Mouse (Mus musculus): ENCODE data around the gene Cx3cr1. TPM values are rescaled to one million over a fixed set of nuclear protein-coding genes. Genes with fewer than 3 reads are reported as not detected.
A peak's percentile ranks its signal among the peaks of the same experiment; 100 is the strongest.

Gene Cx3cr1
- polyA plus RNA-seq, 1 experiment from 2014 or later: not detected

DNA sequence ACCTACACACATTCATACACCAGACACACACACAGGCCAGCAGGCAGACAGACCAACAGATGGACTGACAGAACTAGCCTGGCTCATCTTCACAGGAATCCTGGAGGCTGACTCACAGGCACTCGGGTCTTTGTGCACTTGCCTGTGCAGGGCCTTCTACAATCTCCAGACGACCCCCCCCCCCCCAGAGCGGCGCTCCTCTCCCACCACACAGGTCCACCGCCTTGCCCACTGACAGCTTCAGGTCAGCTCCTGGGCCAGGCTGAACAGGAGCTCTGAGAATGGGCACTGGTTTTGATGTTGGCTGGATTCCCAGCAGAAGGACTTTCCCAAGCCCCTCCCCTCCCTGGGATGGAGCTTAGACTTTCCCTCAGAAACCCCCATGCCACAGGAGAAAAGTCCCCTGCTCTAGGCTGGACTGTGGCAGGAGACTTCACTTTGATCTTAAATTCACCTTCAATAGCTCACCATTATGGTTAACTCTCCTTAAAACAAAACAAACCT is 92.1 kb downstream of the Cx3cr1 start:
- ChIA-PET POLR2A (interaction anchor here (1.1 kb wide), 1 partner anchor 24 kb away, joined by 3 read pairs; no protein-coding TSS in a partner anchor), CTCF (interaction anchor here (0.8 kb wide), 1 partner anchor 37 kb away, joined by 3 read pairs; no protein-coding TSS in a partner anchor)
- no peaks in the 10 kb centered on the region for H3K27me3 ChIP-seq
- TF ChIP-seq CTCF (IDR thresholded peaks at IDR 0.05): no peak
- ATAC-seq: no peak
- DNase-seq (ENCODE audit: low read depth, low spot score): no peak
- in situ Hi-C loops (cut with MboI; ENCODE audit: low pct_unique_long_range_greater_than_20kb): no loop called here

GRCm38 (mm10) chr9:119976704-119977556 is 92.7 kb downstream of the Cx3cr1 start:
- TF ChIP-seq CTCF (IDR thresholded peaks at IDR 0.05): no peak
- DNase-seq (ENCODE audit: low read depth, low spot score): no peak
- no peaks in the 10 kb centered on the region for H3K27me3 ChIP-seq
- ChIA-PET CTCF (interaction anchor here (0.8 kb wide), 1 partner anchor 38 kb away, joined by 3 read pairs; no protein-coding TSS in a partner anchor), POLR2A (interaction anchor here (0.6 kb wide), 1 partner anchor 40 kb away, joined by 3 read pairs; the partner anchor contains the start of genes Gorasp1 and Ttc21a)
- no peak for ATAC-seq
- in situ Hi-C loops (cut with MboI; ENCODE audit: low pct_unique_long_range_greater_than_20kb): no loop called here

GRCm38 (mm10) chr9:119975286-119975685 is 94.4 kb downstream of the Cx3cr1 start:
- in situ Hi-C loops (cut with MboI; ENCODE audit: low pct_unique_long_range_greater_than_20kb): no loop called here
- ATAC-seq: no peak
- no peaks in the 10 kb centered on the region for H3K27me3 ChIP-seq
- no peak for TF ChIP-seq CTCF (IDR thresholded peaks at IDR 0.05)
- ChIA-PET CTCF (no interaction called here), POLR2A (no interaction called here)
- no peak for DNase-seq (ENCODE audit: low read depth, low spot score)

GRCm38 (mm10) chr9:119974609-119975008 is 95.1 kb downstream of the Cx3cr1 start:
- no peaks in the 10 kb centered on the region for H3K27me3 ChIP-seq
- ChIA-PET CTCF (interaction anchor here (0.7 to 1.5 kb wide), 2 partner anchors 7 to 9 kb away, joined by 3 to 4 read pairs; no protein-coding TSS in a partner anchor), POLR2A (no interaction called here)
- in situ Hi-C loops (cut with MboI; ENCODE audit: low pct_unique_long_range_greater_than_20kb): loop anchor here (5.0 kb wide), 1 partner anchor 38 kb away; no protein-coding TSS in a partner anchor
- TF ChIP-seq CTCF (IDR thresholded peaks at IDR 0.05): no peak
- ATAC-seq (no peak), DNase-seq (ENCODE audit: low read depth, low spot score) (no peak)

DNA sequence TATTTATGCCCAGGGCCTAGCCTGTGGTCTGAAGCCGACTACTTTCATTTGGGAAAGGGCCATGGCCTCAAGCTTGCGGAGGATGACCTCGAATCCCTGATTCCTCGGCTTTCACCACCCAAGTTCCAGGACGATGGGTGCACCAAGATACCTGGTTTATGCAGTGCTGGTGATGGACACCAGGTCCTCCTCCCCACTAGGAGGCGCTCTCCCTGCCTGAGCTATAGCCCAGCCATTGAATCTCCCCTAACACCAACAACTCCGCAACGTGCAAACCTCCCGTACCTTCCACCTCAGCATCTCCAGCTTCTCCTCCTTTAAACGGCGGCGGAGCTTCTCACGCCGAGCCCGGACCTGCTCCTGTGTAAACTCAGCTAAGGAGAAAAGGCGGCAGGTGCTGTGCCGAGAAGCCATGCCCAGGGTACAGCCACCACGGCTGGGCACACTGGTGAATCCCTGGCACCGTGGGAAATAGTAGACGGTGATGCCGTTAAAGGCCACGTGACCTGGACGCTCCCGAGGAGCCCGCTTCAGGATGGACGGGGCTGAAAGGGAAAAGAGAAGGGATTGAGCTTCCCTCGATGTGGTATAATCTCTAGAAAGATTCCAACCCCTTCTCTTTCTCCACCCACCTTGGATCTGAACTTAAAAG is 95.7 kb downstream of the Cx3cr1 start:
- ATAC-seq: no peak
- in situ Hi-C loops (cut with MboI; ENCODE audit: low pct_unique_long_range_greater_than_20kb): loop anchor here (5.0 kb wide), 1 partner anchor 38 kb away; no protein-coding TSS in a partner anchor
- CTCF ChIA-PET: interaction anchor here (0.7 to 1.5 kb wide), 3 partner anchors 8 to 17 kb away, joined by 3 to 4 read pairs (median 3); no protein-coding TSS in a partner anchor
- DNase-seq (ENCODE audit: low read depth, low spot score): no peak
- no peak for TF ChIP-seq CTCF (IDR thresholded peaks at IDR 0.05)
- no peaks in the 10 kb centered on the region for H3K27me3 ChIP-seq
- POLR2A ChIA-PET: interaction anchor here (0.9 kb wide), 1 partner anchor 9 kb away, joined by 3 read pairs; no protein-coding TSS in a partner anchor

DNA sequence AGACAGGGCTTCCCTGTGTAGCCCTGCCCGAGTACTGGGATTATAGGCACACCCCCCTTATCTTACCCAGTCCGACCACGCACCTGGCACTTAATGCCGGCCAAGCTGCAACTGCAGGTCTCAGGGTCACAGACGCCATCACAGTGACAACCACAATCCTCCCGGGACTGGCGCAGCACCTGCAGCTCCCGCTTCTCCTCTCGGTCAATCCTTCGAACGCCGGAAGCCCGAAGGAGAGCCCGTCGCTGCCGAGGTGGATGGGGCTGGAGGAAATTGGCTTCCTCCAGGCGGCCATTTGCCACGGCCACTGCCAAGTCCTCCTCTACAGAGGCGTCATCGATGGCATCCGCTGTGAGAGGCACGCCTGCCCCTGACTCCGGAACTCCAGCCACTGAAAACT is 96.4 kb downstream of the Cx3cr1 start:
- ATAC-seq (no peak), DNase-seq (ENCODE audit: low read depth, low spot score) (no peak)
- no peak for TF ChIP-seq CTCF (IDR thresholded peaks at IDR 0.05)
- in situ Hi-C loops (cut with MboI; ENCODE audit: low pct_unique_long_range_greater_than_20kb): loop anchor here (5.0 kb wide), 1 partner anchor 39 kb away; no protein-coding TSS in a partner anchor
- H3K27me3 ChIP-seq: no peaks in the 10 kb centered on the region
- POLR2A ChIA-PET: interaction anchor here (0.9 kb wide), 1 partner anchor 9 kb away, joined by 3 read pairs; no protein-coding TSS in a partner anchor
- CTCF ChIA-PET: interaction anchor here (1.5 kb wide), 1 partner anchor 10 kb away, joined by 4 read pairs; no protein-coding TSS in a partner anchor

GRCm38 (mm10) chr9:119972582-119972981 is 97.1 kb downstream of the Cx3cr1 start:
- ATAC-seq (no peak), DNase-seq (ENCODE audit: low read depth, low spot score) (no peak)
- CTCF ChIA-PET: no interaction called here
- in situ Hi-C loops (cut with MboI; ENCODE audit: low pct_unique_long_range_greater_than_20kb): loop anchor here (5.0 kb wide), 1 partner anchor 40 kb away; no protein-coding TSS in a partner anchor
- TF ChIP-seq CTCF (IDR thresholded peaks at IDR 0.05): no peak
- POLR2A ChIA-PET: no interaction called here
- no peaks in the 10 kb centered on the region for H3K27me3 ChIP-seq

GRCm38 (mm10) chr9:119972166-119972565 is 97.5 kb downstream of the Cx3cr1 start:
- DNase-seq (ENCODE audit: low read depth, low spot score): no peak
- ATAC-seq: no peak
- TF ChIP-seq CTCF (IDR thresholded peaks at IDR 0.05): no peak
- H3K27me3 ChIP-seq: no peaks in the 10 kb centered on the region
- POLR2A ChIA-PET: no interaction called here
- CTCF ChIA-PET: no interaction called here
- in situ Hi-C loops (cut with MboI; ENCODE audit: low pct_unique_long_range_greater_than_20kb): loop anchor here (5.0 kb wide), 1 partner anchor 40 kb away; no protein-coding TSS in a partner anchor

DNA sequence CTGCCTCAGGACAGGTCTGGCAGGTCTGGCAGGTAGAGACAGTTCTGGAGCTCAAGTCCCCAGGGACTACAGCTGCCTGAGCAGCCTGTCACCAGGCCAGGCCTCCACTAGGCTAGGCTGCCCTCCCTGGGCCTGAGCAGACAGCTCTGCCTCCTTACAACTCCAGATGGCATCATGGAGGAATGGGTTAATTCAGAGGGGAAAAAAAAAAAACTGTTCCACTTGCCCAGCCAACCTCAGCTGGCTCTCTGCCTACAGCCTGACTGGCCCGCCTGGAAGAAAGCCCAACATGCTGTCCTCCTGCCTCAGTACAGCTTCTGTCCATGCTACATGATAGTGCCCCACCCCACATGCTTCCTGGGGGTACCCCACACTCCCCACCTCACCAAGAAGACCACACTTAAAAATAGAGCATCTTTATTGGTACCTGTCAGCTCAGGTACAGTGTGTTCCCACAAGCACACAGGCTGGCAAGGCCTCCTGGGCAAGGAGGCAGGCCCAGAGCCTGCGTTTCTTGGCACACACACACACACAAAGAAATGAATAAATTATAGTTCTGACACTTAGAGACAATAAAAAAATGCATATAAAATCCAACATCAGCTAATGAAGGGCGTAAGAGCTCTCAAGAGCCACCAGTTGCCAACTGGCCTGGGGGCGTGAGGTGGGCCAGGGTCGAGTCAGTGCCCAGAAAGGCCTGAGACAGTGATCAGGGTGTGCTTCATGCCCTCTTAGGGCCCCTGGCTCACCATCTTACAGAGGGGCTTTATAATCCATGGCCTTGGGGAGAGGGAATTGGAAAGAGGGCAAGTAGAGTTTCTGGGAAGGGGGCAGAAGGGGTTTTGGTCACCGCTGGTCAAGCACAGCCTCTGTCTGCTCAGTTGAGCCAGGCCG is 98.7 kb downstream of the Cx3cr1 start:
- H3K27me3 ChIP-seq: no peaks in the 10 kb centered on the region
- DNase-seq (ENCODE audit: low read depth, low spot score) (no peak), ATAC-seq (peak; percentile 29)
- ChIA-PET POLR2A (interaction anchor here (1.6 kb wide), 1 partner anchor 10 kb away, joined by 3 read pairs; no protein-coding TSS in a partner anchor), CTCF (interaction anchor here (1.0 to 1.5 kb wide), 4 partner anchors 23 to 128 kb away, joined by 3 to 6 read pairs (median 4); partner anchors contain the start of genes Gorasp1 and Ttc21a)
- TF ChIP-seq CTCF (IDR thresholded peaks at IDR 0.05): no peak
- in situ Hi-C loops (cut with MboI; ENCODE audit: low pct_unique_long_range_greater_than_20kb): loop anchor here (5.0 kb wide), 1 partner anchor 41 kb away; no protein-coding TSS in a partner anchor

All from Patski (cell line).